Mouse (Mus musculus): ENCODE data around the gene Sae1.
"Not testable (repeated sequence)": the region's sequence is repeated elsewhere in the genome, so short reads cannot be mapped to it uniquely, and the experiment has no call there.

Gene Sae1

GRCm38 (mm10) chr7:16310521-16311452 is 76.8 kb downstream of the Sae1 start:
- DNase-seq (ENCODE audit: low read depth, low spot score): peak; percentile 80

- peak; percentile 95 for DNase-seq (ENCODE audit: low read depth, low spot score)
These were observed 77.5 kb downstream of the Sae1 start for GRCm38 (mm10) chr7:16310020-16310520.

- peak; percentile 94 for DNase-seq (ENCODE audit: low read depth, low spot score)
These were observed 78.1 kb downstream of the Sae1 start for GRCm38 (mm10) chr7:16309318-16310019.

- peak; percentile 40 for DNase-seq (ENCODE audit: low read depth, low spot score)
These were observed 78.9 kb downstream of the Sae1 start for GRCm38 (mm10) chr7:16308555-16309317.

- not testable (repeated sequence) for DNase-seq (ENCODE audit: low read depth, low spot score)
These were observed 79.5 kb downstream of the Sae1 start, which contains the start of gene Bbc3 for GRCm38 (mm10) chr7:16308093-16308492. Bbc3 (plus strand) TSS chr7:16308393.

- not testable (repeated sequence) for DNase-seq (ENCODE audit: low read depth, low spot score)
These were observed 80.5 kb downstream of the Sae1 start for GRCm38 (mm10) chr7:16307141-16307540.

GRCm38 (mm10) chr7:16299419-16300035 is 88.1 kb downstream of the Sae1 start:
- DNase-seq (ENCODE audit: low read depth, low spot score): peak; percentile 87

- no peak for DNase-seq (ENCODE audit: low read depth, low spot score)
These were observed 88.7 kb downstream of the Sae1 start for GRCm38 (mm10) chr7:16298927-16299326.

- no peak for DNase-seq (ENCODE audit: low read depth, low spot score)
These were observed 90.0 kb downstream of the Sae1 start for GRCm38 (mm10) chr7:16297616-16298015.

- DNase-seq (ENCODE audit: low read depth, low spot score): peak; percentile 97
These were observed 90.7 kb downstream of the Sae1 start for GRCm38 (mm10) chr7:16296766-16297390.

GRCm38 (mm10) chr7:16296146-16296545 is 91.5 kb downstream of the Sae1 start:
- DNase-seq (ENCODE audit: low read depth, low spot score): peak; percentile 42

GRCm38 (mm10) chr7:16295321-16295900 is 92.2 kb downstream of the Sae1 start:
- DNase-seq (ENCODE audit: low read depth, low spot score): peak; percentile 92

GRCm38 (mm10) chr7:16294837-16295236 is 92.8 kb downstream of the Sae1 start:
- peak; percentile 97 for DNase-seq (ENCODE audit: low read depth, low spot score)

- peak; percentile 77 for DNase-seq (ENCODE audit: low read depth, low spot score)
These were observed 93.3 kb downstream of the Sae1 start for GRCm38 (mm10) chr7:16294346-16294745.

GRCm38 (mm10) chr7:16287791-16288190 is 99.8 kb downstream of the Sae1 start:
- no peak for DNase-seq (ENCODE audit: low read depth, low spot score)

- DNase-seq (ENCODE audit: low read depth, low spot score): peak; percentile 37
These were observed 100.6 kb downstream of the Sae1 start for GRCm38 (mm10) chr7:16287016-16287415.

GRCm38 (mm10) chr7:16286026-16286961 is 101.3 kb downstream of the Sae1 start, which contains the start of gene Ccdc9:
Ccdc9 (minus strand) TSS chr7:16286795.
- DNase-seq (ENCODE audit: low read depth, low spot score): peak; percentile 98

GRCm38 (mm10) chr7:16285450-16286025 is 102.1 kb downstream of the Sae1 start:
- peak; percentile 68 for DNase-seq (ENCODE audit: low read depth, low spot score)

GRCm38 (mm10) chr7:16284904-16285303 is 102.7 kb downstream of the Sae1 start:
- DNase-seq (ENCODE audit: low read depth, low spot score): no peak

Measured in CD4-positive, CD25-positive, alpha-beta regulatory T cell, adult 2 months (primary cell).